Mouse (Mus musculus): ENCODE results near the gene Rcn3. TPM values are rescaled to one million over a fixed set of nuclear protein-coding genes. Genes with fewer than 3 reads are reported as not detected.
A peak's percentile ranks its signal among the peaks of the same experiment; 100 is the strongest.
"Not testable (repeated sequence)": the region's sequence is repeated elsewhere in the genome, so short reads cannot be mapped to it uniquely, and the experiment has no call there.

Gene Rcn3
- total RNA-seq, 2 experiments from 2014 or later = 5.3 to 6.0 TPM

DNA sequence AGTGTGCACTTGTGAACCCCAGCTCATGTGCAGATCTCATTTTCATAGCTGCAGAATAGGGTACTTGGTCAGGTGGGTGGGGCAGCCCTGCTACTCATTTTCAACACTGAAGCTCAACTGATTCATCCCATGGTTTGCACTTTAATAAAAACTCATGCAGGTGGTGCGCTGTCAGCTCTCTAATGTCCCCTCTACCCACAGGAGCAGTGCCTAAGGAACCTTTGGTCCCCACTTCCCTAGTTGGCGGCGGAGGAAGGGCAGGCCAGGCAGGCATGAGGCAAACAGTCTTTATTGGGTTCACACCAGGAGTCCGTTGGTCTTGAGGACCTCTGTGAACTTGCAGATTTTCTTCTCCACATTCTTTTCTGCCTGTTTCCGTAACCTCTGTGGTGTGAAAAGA, 33.6 kb upstream of the Rcn3 start:
- intact Hi-C loops (cut with DNase I); DNase-seq (ENCODE audit: low spot score in 2 of 2): not testable (repeated sequence)

DNA sequence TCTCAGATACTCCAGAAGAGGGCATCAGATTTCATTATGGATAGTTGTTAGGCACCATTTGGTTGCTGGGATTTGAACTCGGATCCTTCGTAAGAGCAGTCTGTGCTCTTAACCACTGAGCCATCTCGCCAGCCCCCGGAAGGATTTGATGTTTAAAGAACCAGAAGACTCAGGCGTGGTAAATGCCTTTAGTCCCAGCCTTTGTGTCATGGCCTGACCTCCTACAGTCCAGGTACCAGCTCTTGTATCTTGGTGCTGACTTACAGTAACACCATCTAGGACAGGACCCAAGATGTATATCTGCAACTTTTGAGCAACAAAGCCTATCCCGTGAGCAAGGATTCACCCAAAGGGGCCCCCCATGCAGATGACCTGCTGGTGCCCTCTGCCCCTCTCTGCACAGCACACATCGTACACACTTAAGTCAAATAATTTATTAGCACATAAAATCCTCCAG, 33.2 kb upstream of the Rcn3 start:
- DNase-seq (ENCODE audit: low spot score in 2 of 2) = no peak
- intact Hi-C loops (cut with DNase I) = no loop called here

DNA sequence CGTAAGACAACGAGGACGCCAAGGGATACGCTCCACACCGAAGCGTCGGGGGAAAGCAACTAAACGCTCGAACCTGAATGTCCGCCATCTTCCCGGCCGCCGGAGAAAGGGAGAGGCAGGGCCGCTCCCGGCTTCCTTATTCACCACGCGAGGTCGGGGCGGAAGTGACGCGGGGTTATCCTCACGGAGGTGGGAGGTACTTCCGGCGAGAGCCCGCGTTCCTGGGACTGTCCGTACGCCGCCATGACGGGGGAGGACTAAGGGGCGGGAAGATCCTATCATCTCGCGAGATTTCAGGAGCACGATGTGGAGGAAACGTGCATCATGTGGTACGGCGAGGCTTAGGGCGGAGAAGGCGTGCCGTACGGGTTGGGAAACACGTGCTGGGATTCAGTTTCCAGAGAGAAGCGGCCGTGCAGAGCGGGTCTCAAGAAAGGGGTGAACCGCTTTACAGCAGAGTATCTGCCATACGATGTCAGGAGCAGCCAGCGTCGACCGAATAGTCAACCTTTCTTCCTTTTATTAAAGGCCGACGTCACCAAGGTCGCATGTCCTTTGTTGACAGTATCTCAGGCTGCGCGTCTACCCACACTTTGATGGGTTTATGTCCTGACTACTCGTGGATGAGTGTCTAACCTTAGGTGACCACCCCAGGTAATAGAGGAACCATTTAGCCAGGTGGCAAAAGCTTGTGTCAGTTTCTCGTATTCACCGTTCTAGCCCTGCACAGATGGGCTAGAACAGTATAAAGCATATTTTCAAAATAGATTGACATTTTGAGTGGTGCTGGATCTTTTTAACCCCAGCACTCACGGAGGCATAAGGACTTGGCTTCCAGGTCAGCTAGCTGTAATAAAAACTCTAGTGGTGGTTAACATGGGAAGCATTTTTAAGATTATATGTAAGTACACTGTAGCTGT, 32.5 kb upstream of the Rcn3 start, which contains the start of gene Rps11:
Rps11 (minus strand) TSS at position 216 of the 920 bp plus-strand sequence.
- DNase-seq (ENCODE audit: low spot score in 2 of 2) = peak; percentile 99

DNA sequence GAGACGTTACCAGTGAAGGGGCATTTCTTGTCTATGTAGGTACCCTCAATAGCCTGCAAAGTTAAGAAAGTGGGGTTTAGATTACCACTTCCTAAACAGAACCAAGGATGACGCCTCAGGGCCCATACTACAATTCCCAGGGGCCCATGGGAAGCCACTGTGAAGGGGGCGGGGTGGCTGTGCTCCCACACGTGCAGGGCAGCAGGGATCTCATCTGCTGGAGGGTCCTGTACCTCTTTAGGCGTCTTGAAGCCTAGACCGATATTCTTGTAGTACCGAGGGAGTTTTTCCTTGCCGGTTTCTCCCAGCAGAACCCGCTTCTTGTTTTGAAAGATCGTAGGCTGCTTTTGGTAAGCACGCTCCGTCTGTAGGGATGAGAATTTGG, 31.2 kb upstream of the Rcn3 start:
- intact Hi-C loops (cut with DNase I) = no loop called here
- DNase-seq (ENCODE audit: low spot score in 2 of 2) = no peak

More for the DNA sequence above, 32.5 kb upstream of the Rcn3 start, which contains the start of gene Rps11:
- intact Hi-C loops (cut with DNase I) = no loop called here

DNA sequence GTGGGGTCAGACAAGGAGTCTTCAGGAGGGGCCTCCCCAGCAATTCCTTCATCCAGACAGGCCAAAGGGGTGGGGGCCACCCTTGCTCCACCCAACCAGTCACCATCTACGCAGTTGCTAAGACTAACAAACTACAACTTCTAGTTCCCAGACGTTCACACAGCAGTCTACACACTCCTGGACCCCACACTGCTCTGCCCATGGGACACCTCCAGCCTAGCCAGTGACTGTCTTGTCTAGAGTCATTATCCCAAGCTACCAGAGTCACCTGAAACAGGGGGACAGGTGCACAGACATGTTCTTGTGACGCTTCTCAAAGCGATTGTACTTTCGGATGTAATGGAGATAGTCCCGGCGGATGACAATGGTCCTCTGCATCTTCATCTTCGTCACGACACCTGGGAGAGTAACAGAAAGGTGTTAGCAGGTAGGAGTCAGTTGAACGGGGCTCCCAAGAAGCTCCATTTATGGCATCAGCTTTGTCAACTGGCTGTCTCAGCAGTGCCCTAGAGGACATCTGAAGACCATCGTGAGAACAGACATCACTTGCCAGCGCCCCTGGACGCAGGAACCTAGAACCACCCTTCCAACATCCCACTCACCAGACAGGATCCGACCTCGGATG, 30.7 kb upstream of the Rcn3 start:
- intact Hi-C loops (cut with DNase I) = no loop called here
- DNase-seq (ENCODE audit: low spot score in 2 of 2) = no peak

DNA sequence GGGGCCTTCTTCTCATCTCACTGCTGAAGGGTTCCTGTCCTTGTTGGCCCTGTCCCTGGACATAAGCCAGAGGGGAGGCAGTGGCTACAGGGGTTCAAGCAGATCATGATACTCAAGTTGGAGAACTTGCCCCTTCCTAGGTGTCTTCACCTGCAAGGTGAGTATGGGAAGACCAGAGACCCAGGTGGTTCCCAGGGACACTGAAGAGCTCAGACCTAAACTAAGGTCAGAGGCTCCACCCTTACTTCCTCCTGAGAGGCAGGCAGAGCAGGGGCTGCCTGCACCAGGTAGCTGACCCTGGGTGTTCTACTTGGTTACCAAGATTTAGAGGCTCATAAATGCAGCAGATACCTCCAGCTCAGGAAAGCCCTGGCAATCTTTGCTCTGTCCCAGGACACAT, 29.9 kb upstream of the Rcn3 start:
- DNase-seq (ENCODE audit: low spot score in 2 of 2) = no peak
- intact Hi-C loops (cut with DNase I) = no loop called here

DNA sequence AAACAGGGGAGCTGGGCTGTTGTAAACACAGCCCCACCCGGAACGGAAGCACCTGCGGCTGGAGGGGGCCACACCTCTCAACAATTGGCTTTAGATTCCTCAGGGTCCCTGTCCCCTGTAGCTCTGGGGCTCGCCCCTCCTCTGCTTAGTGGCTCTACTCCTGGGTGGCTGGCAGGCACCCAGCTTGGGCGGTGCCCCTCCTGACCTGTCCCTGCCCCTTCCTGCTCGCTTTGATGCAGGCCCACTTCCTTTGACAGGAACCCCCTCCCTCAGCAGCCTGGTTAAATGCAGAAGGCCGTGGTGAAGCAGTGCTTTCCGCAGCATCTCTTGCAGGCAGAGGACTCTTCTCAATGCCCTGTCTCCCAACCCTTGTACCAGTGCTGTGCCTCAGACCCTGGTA, 29.4 kb upstream of the Rcn3 start:
- intact Hi-C loops (cut with DNase I) = no loop called here
- DNase-seq (ENCODE audit: low spot score in 2 of 2) = no peak

DNA sequence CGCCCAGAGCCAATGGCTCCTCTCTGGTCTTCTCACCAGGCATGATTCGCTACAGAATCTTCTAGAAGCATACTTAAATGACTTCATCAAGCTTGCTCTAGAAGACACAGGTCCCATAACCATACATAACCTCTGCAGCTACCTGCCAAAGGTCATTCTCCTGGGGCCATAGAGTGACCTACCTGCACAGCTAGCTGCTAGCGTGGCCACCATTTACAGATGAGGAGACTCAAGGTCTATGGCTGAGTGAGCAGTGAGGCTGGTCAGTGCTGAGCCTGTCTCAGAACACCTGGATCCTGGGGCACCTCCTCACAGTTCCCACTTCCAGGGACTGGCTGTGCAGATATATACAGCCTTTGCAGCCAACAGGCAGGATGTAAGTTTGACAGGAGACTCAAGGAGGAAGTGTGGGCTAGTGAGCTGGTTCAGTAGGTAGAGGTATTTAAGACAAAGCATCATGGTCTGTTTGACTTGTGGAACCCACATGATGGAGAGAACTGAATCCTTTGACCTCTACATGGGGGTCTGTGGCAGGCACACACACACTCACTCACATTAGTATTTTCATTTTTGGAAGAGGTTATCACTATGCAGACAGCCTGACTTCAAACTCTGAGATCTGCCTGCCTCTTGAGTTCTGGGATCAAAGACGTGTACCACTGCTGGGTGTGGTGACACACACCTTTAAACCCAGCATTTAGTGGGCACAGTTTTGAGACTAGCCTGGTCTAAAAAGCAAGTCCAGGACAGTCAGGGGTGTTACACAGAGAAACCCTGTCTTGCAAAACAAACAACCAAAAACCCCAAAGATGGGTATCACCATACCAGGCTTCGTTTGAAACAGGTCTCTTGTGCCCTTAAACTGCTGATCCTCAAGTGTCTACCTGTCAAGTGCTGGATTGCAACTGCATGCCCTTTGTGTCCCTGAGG, 28.0 kb upstream of the Rcn3 start:
- no peak for DNase-seq (ENCODE audit: low spot score in 2 of 2)
- intact Hi-C loops (cut with DNase I) = no loop called here

DNA sequence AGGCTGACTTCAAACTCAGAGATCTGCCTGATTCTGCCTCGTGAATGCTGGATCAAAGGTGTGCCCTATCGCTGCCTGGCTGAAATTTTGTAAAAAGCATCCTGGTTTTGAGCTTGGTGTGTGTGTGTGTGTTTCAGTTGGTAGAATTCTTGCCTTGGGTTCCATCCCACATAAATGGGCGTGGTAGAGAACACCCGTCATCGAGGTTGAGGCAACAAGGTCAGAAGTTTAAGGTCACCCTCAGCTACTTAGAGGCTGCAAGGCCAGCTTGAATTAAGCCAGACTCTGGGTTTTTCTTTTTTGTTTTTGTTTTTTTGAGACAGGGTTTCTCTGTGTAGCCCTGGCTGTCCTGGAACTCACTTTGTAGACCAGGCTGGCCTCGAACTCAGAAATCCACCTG, 26.3 kb upstream of the Rcn3 start:
- intact Hi-C loops (cut with DNase I) = no loop called here
- no peak for DNase-seq (ENCODE audit: low spot score in 2 of 2)

DNA sequence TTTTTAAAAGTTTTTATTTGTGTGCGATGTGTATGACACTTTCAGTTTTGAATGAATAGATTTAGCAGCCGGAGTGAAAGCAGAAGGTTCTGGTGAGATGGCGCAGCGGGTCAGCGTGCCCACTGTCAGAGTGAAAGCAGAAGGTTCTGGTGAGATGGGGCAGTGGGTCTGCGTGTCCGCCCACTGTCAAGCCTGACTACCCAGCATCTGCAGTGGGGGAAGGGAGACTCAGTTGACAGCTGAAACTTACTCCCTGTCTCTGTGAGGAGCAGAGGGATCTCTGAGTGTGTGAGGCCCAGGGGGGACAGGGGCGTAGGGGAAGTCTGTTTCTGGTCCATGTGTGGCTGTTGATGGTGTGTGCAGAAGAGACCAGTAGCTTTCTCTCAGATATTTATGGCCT, 25.5 kb upstream of the Rcn3 start:
- no peak for DNase-seq (ENCODE audit: low spot score in 2 of 2)

DNA sequence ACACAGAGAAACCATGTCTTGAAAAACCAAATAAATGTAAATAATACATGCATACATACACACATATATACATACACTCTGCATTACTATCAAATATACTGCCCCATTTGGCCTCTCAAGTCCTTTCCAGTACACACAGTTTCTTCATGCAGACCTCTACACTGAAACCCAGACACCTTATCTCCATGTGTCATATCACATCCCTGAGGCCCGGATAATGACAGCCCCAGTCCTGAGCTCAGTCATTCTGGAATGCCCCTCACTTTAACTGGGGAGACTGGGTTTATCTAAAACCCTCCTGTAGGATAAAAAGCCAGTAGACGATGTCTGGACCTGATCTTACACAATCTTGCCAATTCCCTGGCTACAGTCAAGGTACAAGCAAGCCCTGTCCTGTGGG, 21.5 kb upstream of the Rcn3 start:
- intact Hi-C loops (cut with DNase I) = no loop called here
- DNase-seq (ENCODE audit: low spot score in 2 of 2) = no peak

More for the DNA sequence above, 25.5 kb upstream of the Rcn3 start:
- intact Hi-C loops (cut with DNase I) = no loop called here

DNA sequence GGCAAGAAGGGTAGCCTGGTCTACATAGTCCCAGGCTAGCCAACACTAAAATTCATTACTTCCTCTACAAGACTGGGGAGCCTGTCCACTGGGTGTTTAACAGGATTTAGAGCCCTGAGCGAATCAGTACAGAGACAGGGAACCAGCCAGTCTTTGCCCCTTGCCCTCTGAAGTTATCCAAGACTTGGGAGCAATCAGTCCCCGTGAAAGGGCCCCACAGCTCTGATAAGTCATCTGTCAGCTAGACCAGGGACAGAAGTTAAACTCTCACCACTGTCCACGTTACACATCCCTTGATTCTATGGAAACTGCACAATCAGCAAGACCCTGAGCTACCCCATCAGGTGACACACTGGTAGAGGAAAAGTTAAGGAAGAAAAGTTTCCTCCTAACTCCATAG, 20.5 kb upstream of the Rcn3 start:
- intact Hi-C loops (cut with DNase I) = no loop called here
- no peak for DNase-seq (ENCODE audit: low spot score in 2 of 2)

DNA sequence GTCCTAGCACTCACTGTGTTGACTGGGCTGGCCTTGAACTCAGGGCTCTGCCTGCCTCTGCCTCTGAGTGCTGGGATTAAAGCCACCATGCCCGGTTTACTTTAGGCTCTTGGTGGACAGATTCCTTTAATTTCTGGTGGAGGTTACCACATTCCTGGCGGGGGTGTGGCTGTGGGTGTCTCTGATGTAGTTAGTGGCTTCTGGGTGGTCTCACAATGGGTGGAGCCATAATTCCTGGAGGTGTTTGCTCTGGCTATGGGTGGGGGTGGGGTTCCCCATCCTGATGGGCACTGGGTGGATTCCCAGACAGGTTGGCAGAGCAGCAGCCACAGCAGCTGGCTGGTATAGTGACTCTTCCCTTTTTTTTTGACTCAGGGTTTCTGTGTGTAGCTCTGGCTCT, 19.9 kb upstream of the Rcn3 start:
- intact Hi-C loops (cut with DNase I) = no loop called here

DNA sequence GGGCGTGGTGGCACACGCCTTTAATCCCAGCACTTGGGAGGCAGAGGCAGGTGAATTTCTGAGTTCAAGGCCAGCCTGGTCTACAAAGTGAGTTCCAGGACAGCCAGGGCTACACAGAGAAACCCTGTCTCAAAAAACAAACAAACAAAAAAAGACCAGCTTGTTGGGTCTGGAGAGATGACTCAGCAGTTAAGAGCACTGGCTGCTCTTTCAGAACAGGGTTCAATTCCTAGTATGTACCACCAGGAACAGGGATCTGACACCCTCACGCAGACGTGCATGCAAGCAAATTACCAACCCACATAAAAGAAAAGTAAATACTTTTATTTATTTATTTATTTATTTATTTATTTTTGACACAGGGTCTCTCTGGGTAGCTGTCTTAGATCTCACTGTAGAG, 18.1 kb upstream of the Rcn3 start:
- intact Hi-C loops (cut with DNase I); DNase-seq (ENCODE audit: low spot score in 2 of 2): not testable (repeated sequence)

More for the DNA sequence above, 19.9 kb upstream of the Rcn3 start:
- no peak for DNase-seq (ENCODE audit: low spot score in 2 of 2)

DNA sequence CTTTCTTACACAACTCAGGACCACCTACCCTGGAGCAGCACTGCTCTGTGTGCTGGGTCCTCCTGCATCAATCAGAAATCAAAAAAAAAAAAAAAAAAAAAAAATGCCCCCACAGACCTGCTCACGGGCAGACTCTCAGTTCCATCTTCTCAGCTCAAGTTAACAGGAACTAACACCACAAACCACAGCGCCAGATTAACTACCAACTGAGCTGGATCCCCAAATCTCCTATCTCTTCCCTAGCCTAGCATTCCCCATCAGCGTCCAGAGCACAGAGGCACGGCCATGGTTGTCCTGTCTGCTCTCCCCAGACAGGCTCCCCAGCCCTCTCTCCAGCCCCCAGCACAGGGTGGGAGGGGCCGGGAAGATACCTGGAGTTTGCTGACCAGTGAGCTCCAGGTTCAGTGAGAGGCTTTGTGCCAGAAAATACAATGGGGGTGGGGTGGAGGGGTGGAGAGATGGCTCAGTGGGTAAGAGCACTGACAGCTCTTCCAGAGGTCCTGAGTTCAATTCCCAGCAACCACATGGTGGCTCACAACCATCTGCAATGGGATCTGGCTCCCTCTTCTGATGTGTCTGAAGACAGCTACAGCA, 15.1 kb upstream of the Rcn3 start:
- intact Hi-C loops (cut with DNase I) = no loop called here
- DNase-seq (ENCODE audit: low spot score in 2 of 2) = no peak

DNA sequence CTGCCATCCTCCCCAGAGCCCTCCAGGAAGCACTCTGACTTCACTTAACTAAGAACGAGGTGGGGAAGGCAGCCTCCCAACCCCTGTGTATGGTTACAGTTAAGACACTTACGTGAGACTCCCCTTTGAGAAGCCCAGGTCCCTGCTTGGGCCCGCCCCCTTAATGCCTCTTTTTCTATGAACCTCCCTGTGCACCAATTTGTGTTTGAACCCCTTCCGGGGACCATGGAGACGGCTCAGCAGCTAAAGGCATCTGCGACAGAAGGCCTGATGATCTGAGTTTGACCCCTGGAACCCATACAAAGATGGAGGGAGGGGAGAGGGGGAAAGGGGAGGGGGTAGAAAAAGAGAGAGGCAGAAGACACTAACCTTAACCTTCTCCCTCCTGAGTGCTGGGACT, 14.4 kb upstream of the Rcn3 start:
- intact Hi-C loops (cut with DNase I) = no loop called here
- no peak for DNase-seq (ENCODE audit: low spot score in 2 of 2)

DNA sequence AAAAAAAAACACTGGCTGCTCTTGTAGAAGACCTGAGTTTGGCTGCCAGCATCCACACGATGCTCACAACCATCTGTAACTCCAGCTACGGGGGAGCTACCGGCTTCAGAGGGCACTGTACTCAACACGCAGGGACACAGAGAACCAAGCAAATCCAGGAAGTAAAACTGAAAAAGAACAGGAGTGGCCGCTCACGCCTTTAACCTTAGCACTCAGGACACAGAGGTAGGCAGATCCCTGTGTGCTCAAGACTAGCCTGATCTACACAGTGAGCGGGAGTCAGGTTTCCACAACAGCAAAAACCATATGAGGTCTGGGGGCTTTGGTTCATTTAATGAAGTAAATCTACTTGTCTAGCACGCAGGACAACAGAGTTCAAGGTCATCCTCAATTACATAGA, 13.5 kb upstream of the Rcn3 start:
- intact Hi-C loops (cut with DNase I) = no loop called here
- DNase-seq (ENCODE audit: low spot score in 2 of 2) = no peak

DNA sequence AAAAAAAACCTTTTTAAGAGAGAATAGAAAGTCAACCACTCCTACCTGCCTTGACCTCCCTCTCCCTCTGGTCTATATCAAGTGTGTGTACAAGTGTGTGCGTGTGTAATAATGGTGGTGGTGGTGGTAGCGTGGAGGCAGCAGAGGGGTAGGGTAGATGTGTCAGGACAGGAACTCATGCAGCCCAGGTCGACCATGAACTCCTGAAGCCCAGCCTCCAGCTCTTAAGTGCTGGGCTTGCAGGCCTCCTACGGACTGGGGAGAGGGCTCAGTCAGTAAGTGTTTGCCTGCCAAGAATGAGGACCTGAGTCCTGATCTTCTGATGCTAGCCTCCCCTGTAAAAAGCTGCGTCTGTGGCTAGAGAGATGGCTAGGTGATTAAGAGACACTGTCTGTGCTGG, 12.9 kb upstream of the Rcn3 start:
- DNase-seq (ENCODE audit: low spot score in 2 of 2) = no peak
- intact Hi-C loops (cut with DNase I) = no loop called here

DNA sequence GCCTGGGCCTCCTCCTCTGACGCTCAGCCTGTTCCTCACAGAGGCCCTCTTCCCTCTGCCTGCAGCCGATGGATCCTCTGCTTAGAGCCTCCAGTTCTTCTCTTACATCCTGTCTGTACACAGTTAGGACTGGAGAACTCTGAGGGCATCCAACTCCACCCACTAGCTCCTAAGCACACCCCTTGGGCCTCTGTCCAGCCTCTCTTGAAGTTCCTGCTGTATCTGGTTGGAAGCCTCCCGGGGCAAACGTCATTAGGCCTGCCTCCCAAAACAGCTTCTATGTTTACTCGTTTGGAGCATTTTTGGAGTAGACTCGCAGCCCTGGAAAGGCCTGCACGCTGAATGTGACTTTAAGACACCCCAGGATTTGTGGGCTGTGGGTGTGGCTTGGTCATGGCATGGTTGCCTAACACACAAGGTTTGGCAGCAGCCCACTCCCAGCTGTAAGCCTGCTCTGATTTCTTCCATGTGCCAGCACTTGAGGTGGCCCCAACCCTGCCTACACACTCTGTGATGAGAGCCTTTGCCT, 11.7 kb upstream of the Rcn3 start, which contains the start of gene Fcgrt:
Fcgrt (minus strand) TSS at position 200 of the 529 bp plus-strand sequence.
- intact Hi-C loops (cut with DNase I) = no loop called here
- peak; percentile 41 to 59 for DNase-seq (ENCODE audit: low spot score in 2 of 2)

Measured in left cerebral cortex, postnatal 25 days (tissue).